Mouse (Mus musculus) kidney, postnatal 0 days (tissue): ENCODE data around the gene Hnrnph2. TPM values are rescaled to one million over a fixed set of nuclear protein-coding genes. Genes with fewer than 3 reads are reported as not detected.

Source experiments
- ATAC-seq: fragments of 200-750 bp; cut with Nextera tagmentation; replicated peaks from 2 replicates; pipeline ENCODE4 v1.8.0; 2017; ENCODE audit warnings: low read depth, moderate number of reproducible peaks, moderate TSS enrichment, moderate library complexity; ENCODE audit not compliant: low FRiP score
- DNase-seq: peaks from one replicate; pipeline ENCODE4 v3.0.0-alpha.2; 2016; ENCODE audit warnings: low spot score
- H3K27ac ChIP-seq: fragments of 300-500 bp; sonication (generic); 2 replicates; pipeline ENCODE4 v1.5.1; 2014; ENCODE audit warnings: mild to moderate bottlenecking
- H3K27me3 ChIP-seq: fragments of 300-500 bp; sonication (generic); 2 replicates; pipeline ENCODE4 v1.6.1; 2014; ENCODE audit warnings: low read length, mixed read lengths; ENCODE audit not compliant: insufficient read depth
- H3K36me3 ChIP-seq: fragments of 300-500 bp; sonication (generic); 2 replicates; pipeline ENCODE4 v1.6.1; 2014; ENCODE audit warnings: low read length, mixed read lengths; ENCODE audit not compliant: insufficient read depth
- H3K4me1 ChIP-seq: fragments of 300-500 bp; sonication (generic); replicated peaks from 2 replicates; pipeline ENCODE4 v1.6.1; 2014; ENCODE audit warnings: antibody characterized with exemption, low read length, mixed read lengths; ENCODE audit not compliant: insufficient read depth
- H3K4me2 ChIP-seq: fragments of 300-500 bp; sonication (generic); 2 replicates; pipeline ENCODE4 v1.6.1; 2014; ENCODE audit warnings: mild to moderate bottlenecking, low read length, moderate library complexity, mixed read lengths
- H3K4me3 ChIP-seq: fragments of 300-500 bp; sonication (generic); replicated peaks from 2 replicates; pipeline ENCODE4 v1.5.1; 2014; ENCODE audit warnings: low read depth, low read length
- H3K9ac ChIP-seq: fragments of 300-500 bp; sonication (generic); 2 replicates; pipeline ENCODE4 v1.6.1; 2014; ENCODE audit warnings: low read depth, low read length
- H3K9me3 ChIP-seq: fragments of 300-500 bp; sonication (generic); replicated peaks from 2 replicates; pipeline ENCODE4 v1.6.1; 2016; ENCODE audit warnings: low read length, inconsistent platforms, mixed read lengths
- CTCF ChIP-seq: IDR thresholded peaks from 2 replicates; pipeline ENCODE4 v1.5.1; 2016; ENCODE audit warnings: antibody characterized with exemption, low read depth, mild to moderate bottlenecking, moderate library complexity
- WGBS: fragments of 180-500 bp; shearing (Covaris S2); extraction: QIAGEN DNeasy Blood & Tissue Kit; methylation state at CpG from one replicate; pipeline ENCODE4 v1.1.7; 2014; 5-methylcytosine and 5-hydroxymethylcytosine counted together
- polyA plus RNA-seq: library from polyadenylated mRNA; unstranded; fragments of >200 nt; fragmentation: Nextera tagmentation; extraction: Ambion mirVana; gene quantifications from 2 replicates; pipeline ENCODE4 v1.2.1, GENCODE M21; 2015

Hnrnph2 gene
- polyA plus RNA-seq, result 125 and 131 TPM in 2 replicates

DNA sequence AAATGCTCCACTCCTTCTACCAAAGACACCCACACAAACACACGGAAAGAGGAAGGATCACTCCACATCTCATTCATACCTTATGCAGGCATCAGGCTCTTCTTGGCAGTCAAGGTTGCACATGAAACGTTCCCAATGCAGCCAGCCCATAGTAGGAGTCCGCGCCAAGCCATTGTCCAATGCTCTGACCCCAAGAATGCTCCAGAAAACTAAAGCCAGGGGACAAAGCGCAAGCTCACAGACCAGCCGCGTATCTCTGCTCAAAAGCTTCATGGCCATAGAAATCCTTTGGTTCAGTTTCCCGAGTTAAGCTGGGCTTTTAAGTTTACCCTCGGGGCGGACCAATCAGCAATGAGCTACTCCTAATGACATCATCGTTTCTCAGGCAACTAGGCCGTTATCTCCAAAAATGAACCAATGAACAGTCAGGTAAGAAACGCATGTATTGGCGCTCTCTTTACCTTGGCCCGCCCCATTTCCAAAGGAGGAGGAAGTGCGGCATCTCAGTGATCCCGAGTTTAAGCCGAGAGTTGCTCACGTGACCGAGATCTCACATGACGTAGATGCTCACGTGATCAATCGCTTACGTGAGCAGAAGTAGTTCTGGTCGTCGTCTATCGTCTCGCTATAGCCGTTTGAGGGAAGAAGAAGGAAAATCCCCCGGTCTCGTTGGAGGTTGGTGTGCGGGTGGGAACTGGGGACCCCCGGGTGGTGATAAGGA lies at the start of gene Hnrnph2, which contains the start of gene Gla:
TSS of gene Hnrnph2 (plus strand) at position 521 of the 721 bp plus-strand sequence.
TSS of gene Gla (minus strand) at position 467 of the 721 bp plus-strand sequence.
- Histone ChIP-seq H3K4me2 (peak within 1 kb of the TSS; percentile 55), H3K9ac (peak within 1 kb of the TSS; percentile 67), H3K27me3 (no peaks in the 10 kb centered on the region), H3K4me1 (no peaks in the 10 kb centered on the region), H3K36me3 (no peaks in the 10 kb centered on the region), H3K4me3 (peak within 1 kb of the TSS; percentile 46), H3K9me3 (no peaks in the 10 kb centered on the region), H3K27ac (peak within 1 kb of the TSS; percentile 90)
- no peak for TF ChIP-seq CTCF
- ATAC-seq, result peak; percentile 99
- DNase-seq, result peak; percentile 98
- WGBS, result 22% methylated on average over 33 of the region's 33 CpGs

DNA sequence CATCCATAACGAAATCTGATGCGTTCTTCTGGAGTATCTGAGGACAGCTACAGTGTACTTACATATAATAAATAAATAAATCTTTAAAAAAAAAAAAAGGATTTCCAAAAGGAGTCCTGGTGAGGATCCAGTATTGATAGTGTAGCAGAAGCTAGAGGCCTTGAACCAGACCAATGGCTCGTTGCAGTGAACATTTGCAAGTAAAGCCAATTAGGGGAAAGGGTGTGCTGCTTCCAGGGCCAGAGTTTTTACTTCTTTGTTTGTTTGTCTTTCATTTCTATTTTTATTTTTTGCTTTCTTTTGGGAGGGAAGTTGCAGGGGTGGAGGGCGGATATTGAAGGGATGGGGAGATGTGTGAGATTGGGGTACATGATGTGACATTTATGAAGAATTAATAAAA lies 47.7 kb upstream of the Hnrnph2 start:
- H3K9ac ChIP-seq, result no peak overlapping the region
- no peak overlapping the region for H3K27ac ChIP-seq
- 85% methylated on average over 4 of the region's 4 CpGs for WGBS
- no peaks in the 10 kb centered on the region for H3K36me3 ChIP-seq
- TF ChIP-seq CTCF, result no peak
- ATAC-seq (no peak), DNase-seq (no peak)
- no peaks in the 10 kb centered on the region for H3K27me3 ChIP-seq
- no peak overlapping the region for H3K4me2 ChIP-seq
- no peak overlapping the region for H3K4me3 ChIP-seq
- no peaks in the 10 kb centered on the region for H3K9me3 ChIP-seq
- H3K4me1 ChIP-seq, result no peaks in the 10 kb centered on the region

DNA sequence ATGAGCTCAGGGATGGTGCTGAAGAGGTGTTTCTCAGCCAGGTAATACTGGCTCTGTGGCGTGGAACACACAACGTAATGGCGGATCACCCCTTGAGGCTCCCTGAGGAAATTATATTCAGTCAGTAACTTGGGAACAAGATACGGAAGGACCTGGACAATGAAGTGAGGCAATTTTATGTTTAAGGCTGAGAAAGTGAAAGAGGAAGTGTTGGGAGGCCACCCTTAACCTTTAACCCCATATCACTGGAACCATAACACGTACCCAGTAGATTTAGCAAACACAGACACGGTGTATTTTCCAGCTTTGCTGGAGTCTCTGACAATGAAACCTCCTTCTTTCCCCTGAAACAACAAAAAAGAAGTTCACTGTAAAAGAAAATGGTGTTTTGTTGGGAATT lies 46.6 kb upstream of the Hnrnph2 start:
- WGBS, result 68% methylated on average over 6 of the region's 6 CpGs
- Histone ChIP-seq H3K4me1 (no peaks in the 10 kb centered on the region), H3K27ac (no peak overlapping the region), H3K9ac (no peak overlapping the region), H3K36me3 (no peaks in the 10 kb centered on the region), H3K9me3 (no peaks in the 10 kb centered on the region), H3K4me3 (no peak overlapping the region), H3K27me3 (no peaks in the 10 kb centered on the region), H3K4me2 (no peak overlapping the region)
- ATAC-seq (no peak), DNase-seq (no peak)
- TF ChIP-seq CTCF, result no peak

DNA sequence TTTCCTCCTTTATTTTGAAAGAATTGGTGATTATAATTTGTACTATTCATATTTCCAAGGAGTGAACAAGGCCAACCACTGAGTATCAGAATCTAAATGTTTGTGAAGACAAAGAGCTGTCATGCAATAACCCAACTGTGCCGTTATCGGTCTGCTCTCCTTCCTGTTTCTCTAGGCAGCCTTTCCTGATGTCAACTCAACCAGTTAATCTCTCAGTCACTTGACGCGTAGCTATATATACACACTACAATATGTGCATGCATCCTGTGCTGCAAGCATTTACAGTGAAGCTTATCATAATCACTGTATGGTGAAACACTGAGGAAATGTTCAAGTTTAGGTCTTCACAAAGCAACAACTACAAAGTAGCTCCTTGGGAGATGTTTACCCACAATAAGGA lies 36.7 kb upstream of the Hnrnph2 start:
- H3K36me3 ChIP-seq, result no peaks in the 10 kb centered on the region
- ATAC-seq (no peak), DNase-seq (no peak)
- H3K4me1 ChIP-seq, result no peaks in the 10 kb centered on the region
- no peak overlapping the region for H3K9ac ChIP-seq
- H3K27ac ChIP-seq, result no peak overlapping the region
- no peaks in the 10 kb centered on the region for H3K27me3 ChIP-seq
- H3K4me3 ChIP-seq, result no peak overlapping the region
- H3K9me3 ChIP-seq, result no peaks in the 10 kb centered on the region
- no peak for TF ChIP-seq CTCF
- WGBS, result 73% methylated on average over 4 of the region's 4 CpGs
- no peak overlapping the region for H3K4me2 ChIP-seq

DNA sequence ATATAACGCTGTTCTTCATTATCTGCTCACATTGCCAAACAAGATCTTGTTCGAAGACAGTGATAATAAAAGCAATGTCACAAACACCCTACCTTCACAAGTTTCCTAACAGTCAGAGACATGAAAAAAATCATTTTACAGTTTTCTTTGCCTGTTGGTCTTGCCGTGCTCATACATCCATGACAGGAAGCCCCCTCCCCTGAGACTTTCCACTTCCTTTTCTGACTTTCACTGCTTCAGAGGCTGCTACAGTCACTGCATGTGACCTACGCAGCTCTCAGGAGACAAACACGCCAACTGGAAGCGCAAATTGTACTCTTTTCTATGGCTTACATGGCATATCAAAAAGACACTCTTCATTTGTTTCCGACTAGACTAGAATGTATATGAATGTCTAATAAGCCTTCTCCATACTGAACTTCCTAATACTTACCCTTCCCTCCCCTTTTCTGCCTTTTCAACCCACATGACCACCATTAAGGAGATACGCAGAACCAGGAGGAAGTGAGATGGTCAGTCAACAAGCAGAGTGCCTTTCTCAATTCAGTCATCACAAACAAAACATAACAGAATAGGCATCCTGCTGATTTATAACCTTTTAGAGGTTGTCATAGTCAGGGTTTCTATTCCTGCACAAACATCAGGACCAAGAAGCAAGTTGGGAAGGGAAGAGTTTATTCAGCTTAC lies 34.3 kb upstream of the Hnrnph2 start:
- Histone ChIP-seq H3K9ac (no peak overlapping the region), H3K4me3 (no peak overlapping the region), H3K4me2 (no peak overlapping the region), H3K27ac (no peak overlapping the region), H3K4me1 (no peaks in the 10 kb centered on the region), H3K9me3 (no peaks in the 10 kb centered on the region), H3K36me3 (no peaks in the 10 kb centered on the region), H3K27me3 (no peaks in the 10 kb centered on the region)
- 79% methylated on average over 8 of the region's 8 CpGs for WGBS
- ATAC-seq, result no peak
- TF ChIP-seq CTCF, result no peak
- DNase-seq, result no peak

DNA sequence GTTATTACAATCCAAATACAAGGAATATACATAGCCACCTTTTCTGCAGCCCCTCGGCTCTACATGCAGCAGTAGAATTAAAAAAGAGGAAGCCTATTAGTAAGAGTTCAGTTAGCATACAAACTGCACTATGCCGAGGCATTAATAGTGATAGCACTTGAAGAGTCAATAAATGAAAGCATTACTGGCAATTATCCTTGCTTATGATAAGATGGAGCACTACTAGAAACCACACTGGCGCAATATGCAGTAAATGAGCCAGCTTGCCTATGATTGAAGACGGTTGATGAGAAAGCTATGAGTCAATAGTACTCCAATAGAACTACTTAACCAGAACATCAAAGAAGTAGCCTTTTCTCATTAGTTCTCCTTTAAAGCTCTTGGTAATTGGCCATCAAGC lies 23.1 kb upstream of the Hnrnph2 start:
- DNase-seq (no peak), ATAC-seq (no peak)
- H3K27ac ChIP-seq, result no peak overlapping the region
- H3K36me3 ChIP-seq, result no peaks in the 10 kb centered on the region
- H3K4me3 ChIP-seq, result no peak overlapping the region
- 79% methylated on average over 4 of the region's 4 CpGs for WGBS
- no peak overlapping the region for H3K4me2 ChIP-seq
- H3K27me3 ChIP-seq, result no peaks in the 10 kb centered on the region
- TF ChIP-seq CTCF, result no peak
- no peaks in the 10 kb centered on the region for H3K4me1 ChIP-seq
- H3K9ac ChIP-seq, result no peak overlapping the region
- H3K9me3 ChIP-seq, result no peaks in the 10 kb centered on the region
